Mouse (Mus musculus): ENCODE measurements around the gene Usp5. TPM values are rescaled to one million over a fixed set of nuclear protein-coding genes. Genes with fewer than 3 reads are reported as not detected.
A peak's percentile ranks its signal among the peaks of the same experiment; 100 is the strongest.

Gene Usp5
- total and polyA plus RNA-seq, 2 experiments from 2014 or later: 191 to 215 TPM

DNA sequence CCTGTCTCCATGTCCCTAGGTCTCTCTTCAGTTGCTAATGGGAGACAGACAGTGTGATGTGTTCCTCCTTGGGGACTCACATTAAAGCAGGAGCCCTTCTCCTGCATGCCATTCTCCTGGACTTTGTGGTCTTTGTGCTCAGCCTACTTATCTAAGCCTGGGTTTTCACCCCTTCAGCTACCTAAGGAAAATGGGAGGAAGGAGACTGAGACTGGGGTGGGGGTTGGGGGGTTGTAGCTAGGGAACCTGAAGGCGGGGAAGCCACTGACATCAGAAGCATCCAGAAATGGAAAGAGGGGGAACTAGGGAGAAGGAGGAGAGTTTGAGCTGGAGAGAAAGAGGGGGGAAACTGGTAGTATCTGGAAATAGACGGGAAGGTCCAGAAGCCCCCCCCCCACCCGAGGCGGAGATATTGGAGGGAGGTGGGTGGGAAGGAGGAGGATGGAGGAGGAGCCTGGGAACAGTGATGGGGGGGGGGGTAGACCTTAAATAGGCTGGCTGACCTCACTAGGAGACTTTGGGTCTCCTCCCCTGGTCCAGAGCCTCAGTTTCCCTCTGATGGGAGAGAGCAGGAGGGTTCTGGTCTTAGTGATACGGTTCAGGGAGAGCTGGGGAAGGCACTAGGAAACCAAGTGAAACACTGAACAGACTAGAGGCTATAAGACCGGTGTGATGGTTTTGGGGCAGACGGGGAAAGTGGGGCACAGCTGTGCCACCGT lies 33.3 kb upstream of the Usp5 start:
- Histone ChIP-seq H3K4me3 (ENCODE audit: low read depth, low read length) (peak overlapping the region; percentile 75), H3K36me3 (ENCODE audit: insufficient read depth) (peaks cover 16% of the 10 kb centered on the region; the same call in 1 of the 2 replicates), H3K9me3 (ENCODE audit: low read length) (no peaks in the 10 kb centered on the region), H3K27me3 (ENCODE audit: insufficient read depth, low read length) (no peaks in the 10 kb centered on the region), H3K4me2 (ENCODE audit: low read depth) (peak overlapping the region; percentile 76), H3K4me1 (ENCODE audit: insufficient read depth) (peaks cover 11% of the 10 kb centered on the region), H3K27ac (ENCODE audit: low read depth, low read length) (peak overlapping the region; percentile 95), H3K9ac (peak overlapping the region; percentile 93)
- no peak for TF ChIP-seq CTCF (IDR thresholded peaks at IDR 0.05; ENCODE audit: low read depth)
- 9% methylated on average over 8 of the region's 8 CpGs for WGBS
- ATAC-seq (peak; percentile 2; the same call in 1 of the 2 replicates), DNase-seq (peak; percentile 62)

GRCm38 (mm10) chr6:124861802-124862201 lies 32.5 kb upstream of the Usp5 start:
- no peaks in the 10 kb centered on the region for H3K27me3 ChIP-seq (ENCODE audit: insufficient read depth, low read length)
- peak overlapping the region; percentile 76 for H3K4me2 ChIP-seq (ENCODE audit: low read depth)
- H3K9ac ChIP-seq: no peak overlapping the region; the same call in 1 of the 2 replicates
- peaks cover 16% of the 10 kb centered on the region; the same call in 1 of the 2 replicates for H3K36me3 ChIP-seq (ENCODE audit: insufficient read depth)
- DNase-seq: no peak
- no peak for TF ChIP-seq CTCF (IDR thresholded peaks at IDR 0.05; ENCODE audit: low read depth)
- H3K4me1 ChIP-seq (ENCODE audit: insufficient read depth): peaks cover 11% of the 10 kb centered on the region
- 28% methylated on average over 3 of the region's 3 CpGs for WGBS
- H3K4me3 ChIP-seq (ENCODE audit: low read depth, low read length): 0 out of 2 replicates have a peak overlapping the region, but pooled peaks have one; percentile 75
- 0 out of 2 replicates have a peak overlapping the region, but pooled peaks have one; percentile 95 for H3K27ac ChIP-seq (ENCODE audit: low read depth, low read length)
- no peak for ATAC-seq
- no peaks in the 10 kb centered on the region for H3K9me3 ChIP-seq (ENCODE audit: low read length)

DNA sequence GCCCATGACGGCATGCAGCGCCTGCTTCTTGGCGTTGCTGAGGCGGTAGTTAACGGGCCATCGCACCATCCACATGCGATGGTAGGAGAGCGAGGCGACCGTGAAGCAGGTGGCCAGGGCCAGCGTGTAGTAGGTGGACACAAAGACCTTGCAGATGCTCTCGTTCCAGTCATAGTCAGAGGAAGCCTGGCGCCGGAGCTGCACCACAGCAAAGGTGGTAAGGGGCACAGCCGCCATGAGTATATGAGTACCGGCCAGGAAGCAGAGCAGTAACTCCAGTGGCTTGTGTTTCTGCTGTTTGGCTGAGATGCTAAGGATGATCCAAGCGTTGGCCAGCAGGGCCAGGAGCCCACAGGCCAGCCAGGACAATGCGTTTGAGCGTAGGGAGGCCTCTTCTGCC lies 32.0 kb upstream of the Usp5 start:
- H3K9ac ChIP-seq: no peak overlapping the region
- H3K4me1 ChIP-seq (ENCODE audit: insufficient read depth): peaks cover 14% of the 10 kb centered on the region

GRCm38 (mm10) chr6:124860511-124860910 lies 31.2 kb upstream of the Usp5 start:
- Histone ChIP-seq H3K4me2 (ENCODE audit: low read depth) (no peak overlapping the region), H3K4me3 (ENCODE audit: low read depth, low read length) (no peak overlapping the region), H3K36me3 (ENCODE audit: insufficient read depth) (peaks cover 16% of the 10 kb centered on the region; the same call in 1 of the 2 replicates), H3K9me3 (ENCODE audit: low read length) (no peaks in the 10 kb centered on the region), H3K27me3 (ENCODE audit: insufficient read depth, low read length) (no peaks in the 10 kb centered on the region), H3K27ac (ENCODE audit: low read depth, low read length) (no peak overlapping the region), H3K4me1 (ENCODE audit: insufficient read depth) (peaks cover 15% of the 10 kb centered on the region), H3K9ac (no peak overlapping the region)
- DNase-seq (no peak), ATAC-seq (no peak)
- TF ChIP-seq CTCF (IDR thresholded peaks at IDR 0.05; ENCODE audit: low read depth): no peak
- 81% methylated on average over 9 of the region's 9 CpGs for WGBS

More for the DNA sequence above, 32.0 kb upstream of the Usp5 start:
- WGBS: 81% methylated on average over 19 of the region's 19 CpGs
- Histone ChIP-seq H3K36me3 (ENCODE audit: insufficient read depth) (peaks cover 16% of the 10 kb centered on the region; the same call in 1 of the 2 replicates), H3K4me3 (ENCODE audit: low read depth, low read length) (no peak overlapping the region), H3K9me3 (ENCODE audit: low read length) (no peaks in the 10 kb centered on the region), H3K27me3 (ENCODE audit: insufficient read depth, low read length) (no peaks in the 10 kb centered on the region), H3K4me2 (ENCODE audit: low read depth) (peak overlapping the region; percentile 76), H3K27ac (ENCODE audit: low read depth, low read length) (no peak overlapping the region)
- no peak for DNase-seq
- ATAC-seq: no peak
- no peak for TF ChIP-seq CTCF (IDR thresholded peaks at IDR 0.05; ENCODE audit: low read depth)

DNA sequence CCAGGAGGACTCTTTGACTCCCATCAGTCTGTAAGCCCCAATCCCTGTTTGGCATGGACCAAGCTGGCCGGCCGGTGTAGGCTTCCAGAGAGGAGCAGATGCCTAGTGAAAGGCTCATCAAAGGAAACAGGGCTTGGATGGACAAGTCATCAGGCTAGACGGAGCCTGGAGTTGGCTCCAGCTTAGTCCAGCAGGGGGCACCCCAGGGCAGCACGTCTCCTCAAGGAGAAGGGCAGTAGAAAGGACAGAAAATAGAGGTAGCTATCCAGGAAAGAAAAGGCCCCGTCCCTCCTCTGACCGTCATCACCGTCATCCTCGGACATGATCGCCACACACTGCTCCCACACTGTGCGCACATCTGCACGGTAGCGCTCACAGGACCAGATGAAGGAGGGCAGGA lies 30.4 kb upstream of the Usp5 start:
- DNase-seq: peak; percentile 85
- Histone ChIP-seq H3K9ac (peak overlapping the region; percentile 35; the same call in 1 of the 2 replicates), H3K27me3 (ENCODE audit: insufficient read depth, low read length) (no peaks in the 10 kb centered on the region), H3K36me3 (ENCODE audit: insufficient read depth) (peaks cover 20% of the 10 kb centered on the region; the same call in 1 of the 2 replicates), H3K9me3 (ENCODE audit: low read length) (no peaks in the 10 kb centered on the region), H3K27ac (ENCODE audit: low read depth, low read length) (peak overlapping the region; percentile 54; the same call in 1 of the 2 replicates), H3K4me3 (ENCODE audit: low read depth, low read length) (no peak overlapping the region), H3K4me2 (ENCODE audit: low read depth) (peak overlapping the region; percentile 23), H3K4me1 (ENCODE audit: insufficient read depth) (peaks cover 14% of the 10 kb centered on the region)
- WGBS: 8% methylated on average over 12 of the region's 12 CpGs
- no peak for ATAC-seq
- TF ChIP-seq CTCF (IDR thresholded peaks at IDR 0.05; ENCODE audit: low read depth): peak; percentile 89

GRCm38 (mm10) chr6:124858561-124859318 lies 29.5 kb upstream of the Usp5 start:
- Histone ChIP-seq H3K4me3 (ENCODE audit: low read depth, low read length) (no peak overlapping the region), H3K36me3 (ENCODE audit: insufficient read depth) (peaks cover 25% of the 10 kb centered on the region; the same call in 1 of the 2 replicates), H3K4me1 (ENCODE audit: insufficient read depth) (peaks cover 14% of the 10 kb centered on the region), H3K27ac (ENCODE audit: low read depth, low read length) (no peak overlapping the region), H3K9ac (no peak overlapping the region), H3K9me3 (ENCODE audit: low read length) (no peaks in the 10 kb centered on the region), H3K4me2 (ENCODE audit: low read depth) (no peak overlapping the region), H3K27me3 (ENCODE audit: insufficient read depth, low read length) (no peaks in the 10 kb centered on the region)
- DNase-seq (no peak), ATAC-seq (no peak)
- no peak for TF ChIP-seq CTCF (IDR thresholded peaks at IDR 0.05; ENCODE audit: low read depth)
- WGBS: 85% methylated on average over 25 of the region's 28 CpGs
